Mouse (Mus musculus): ENCODE measurements around the gene Elmo1. TPM values are rescaled to one million over a fixed set of nuclear protein-coding genes. Genes with fewer than 3 reads are reported as not detected.
A peak's percentile ranks its signal among the peaks of the same experiment; 100 is the strongest.

Gene Elmo1
- polyA plus RNA-seq, 1 experiment from 2014 or later = 49.6 TPM

DNA sequence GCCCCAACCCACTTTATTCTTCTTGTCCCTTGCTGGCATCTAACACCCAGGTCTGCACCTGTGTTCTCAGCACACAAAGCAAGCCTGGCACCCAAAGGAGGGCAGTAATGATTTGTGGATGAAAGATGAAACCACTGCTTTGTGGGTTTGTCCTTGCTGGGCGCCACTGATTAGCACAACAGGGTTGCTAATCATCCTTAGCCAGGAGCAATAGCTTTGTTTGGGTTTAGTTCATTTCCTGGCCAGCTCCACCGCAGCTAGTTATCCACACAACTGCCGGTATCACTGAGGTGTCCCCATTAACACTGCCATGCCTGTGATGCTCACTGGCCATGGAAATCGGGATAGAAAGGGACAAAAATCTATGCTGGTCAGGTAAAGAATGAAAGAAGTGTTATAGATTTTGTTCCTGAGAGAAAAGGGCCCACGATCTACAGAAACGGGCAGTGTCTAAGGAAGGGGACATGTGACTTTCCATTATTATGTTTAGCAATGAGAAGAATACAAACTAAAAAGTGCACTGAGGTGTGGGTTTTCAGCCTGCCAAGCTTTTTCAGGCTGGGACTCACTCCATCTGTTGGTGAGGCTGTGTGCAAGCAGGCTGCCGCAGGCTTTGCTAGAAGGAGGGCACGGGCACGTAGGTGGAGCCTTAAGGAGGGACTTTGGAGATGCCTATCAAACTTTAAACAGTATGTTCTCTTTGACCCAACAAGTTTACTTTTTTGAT, 93.3 kb downstream of the Elmo1 start:
- Histone ChIP-seq H3K4me2 (ENCODE audit: low read length) (0 out of 2 replicates have a peak overlapping the region, but pooled peaks have one; percentile 5), H3K4me1 (ENCODE audit: control insufficient read depth, insufficient read depth, low read depth, low read length) (peaks cover 21% of the 10 kb centered on the region), H3K4me3 (ENCODE audit: low read length) (no peak overlapping the region), H3K27ac (ENCODE audit: low read depth, low read length) (peak overlapping the region; percentile 48), H3K9ac (ENCODE audit: low read depth, low read length) (peak overlapping the region; percentile 45), H3K27me3 (replicated peaks; ENCODE audit: control insufficient read depth, insufficient read depth, low read length) (no peaks in the 10 kb centered on the region), H3K36me3 (ENCODE audit: control insufficient read depth, insufficient read depth, low read length) (no peaks in the 10 kb centered on the region), H3K9me3 (ENCODE audit: control insufficient read depth, low read length) (no peaks in the 10 kb centered on the region)
- 7% methylated on average over 9 of the region's 9 CpGs for WGBS
- ATAC-seq = peak; percentile 84

DNA sequence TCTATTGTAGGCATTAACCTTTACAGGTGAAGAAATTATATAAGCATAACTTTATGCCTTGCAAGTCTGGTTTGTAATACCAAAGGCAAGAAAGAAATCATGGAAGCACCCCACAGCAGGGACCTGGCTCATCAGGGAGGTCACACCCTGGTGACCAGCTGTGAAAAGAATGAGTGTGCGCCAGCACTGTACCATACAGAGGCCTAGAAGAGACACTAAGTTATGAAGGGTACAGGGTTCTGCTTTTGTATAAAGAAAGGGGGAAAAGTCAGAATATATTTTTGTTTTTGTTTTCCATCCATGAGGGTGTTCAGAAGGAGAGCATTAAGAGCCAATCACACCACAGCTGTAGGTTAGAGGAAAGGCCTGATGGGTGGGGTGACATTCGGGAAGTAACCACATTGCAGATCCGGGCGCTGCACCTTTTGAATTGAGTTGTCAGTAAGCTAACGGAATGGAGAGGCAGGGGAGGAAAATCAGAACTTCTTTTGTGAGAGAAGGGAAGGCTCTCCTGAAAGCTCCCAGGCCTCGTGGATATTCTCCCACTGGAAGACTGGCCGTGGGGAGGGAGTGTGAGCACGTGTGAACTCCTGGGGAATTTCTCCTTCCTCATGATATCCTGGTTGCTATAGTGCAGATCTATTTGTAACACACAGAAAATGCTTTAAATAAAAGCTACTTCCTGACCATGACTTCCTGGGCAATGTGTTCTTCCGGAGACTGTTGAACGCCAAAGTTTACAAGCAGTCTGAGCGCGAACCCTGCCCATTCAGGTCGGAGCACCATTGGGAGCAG, 94.0 kb downstream of the Elmo1 start:
- H3K9me3 ChIP-seq (ENCODE audit: control insufficient read depth, low read length) = no peaks in the 10 kb centered on the region
- 70% methylated on average over 13 of the region's 13 CpGs for WGBS
- H3K27me3 ChIP-seq (replicated peaks; ENCODE audit: control insufficient read depth, insufficient read depth, low read length) = no peaks in the 10 kb centered on the region
- H3K27ac ChIP-seq (ENCODE audit: low read depth, low read length) = no peak overlapping the region
- no peak overlapping the region for H3K9ac ChIP-seq (ENCODE audit: low read depth, low read length)
- H3K36me3 ChIP-seq (ENCODE audit: control insufficient read depth, insufficient read depth, low read length) = no peaks in the 10 kb centered on the region
- ATAC-seq = 0 out of 2 replicates have a peak, but pooled peaks have one; percentile 22
- no peak overlapping the region for H3K4me3 ChIP-seq (ENCODE audit: low read length)
- H3K4me2 ChIP-seq (ENCODE audit: low read length) = no peak overlapping the region
- H3K4me1 ChIP-seq (ENCODE audit: control insufficient read depth, insufficient read depth, low read depth, low read length) = peaks cover 21% of the 10 kb centered on the region

DNA sequence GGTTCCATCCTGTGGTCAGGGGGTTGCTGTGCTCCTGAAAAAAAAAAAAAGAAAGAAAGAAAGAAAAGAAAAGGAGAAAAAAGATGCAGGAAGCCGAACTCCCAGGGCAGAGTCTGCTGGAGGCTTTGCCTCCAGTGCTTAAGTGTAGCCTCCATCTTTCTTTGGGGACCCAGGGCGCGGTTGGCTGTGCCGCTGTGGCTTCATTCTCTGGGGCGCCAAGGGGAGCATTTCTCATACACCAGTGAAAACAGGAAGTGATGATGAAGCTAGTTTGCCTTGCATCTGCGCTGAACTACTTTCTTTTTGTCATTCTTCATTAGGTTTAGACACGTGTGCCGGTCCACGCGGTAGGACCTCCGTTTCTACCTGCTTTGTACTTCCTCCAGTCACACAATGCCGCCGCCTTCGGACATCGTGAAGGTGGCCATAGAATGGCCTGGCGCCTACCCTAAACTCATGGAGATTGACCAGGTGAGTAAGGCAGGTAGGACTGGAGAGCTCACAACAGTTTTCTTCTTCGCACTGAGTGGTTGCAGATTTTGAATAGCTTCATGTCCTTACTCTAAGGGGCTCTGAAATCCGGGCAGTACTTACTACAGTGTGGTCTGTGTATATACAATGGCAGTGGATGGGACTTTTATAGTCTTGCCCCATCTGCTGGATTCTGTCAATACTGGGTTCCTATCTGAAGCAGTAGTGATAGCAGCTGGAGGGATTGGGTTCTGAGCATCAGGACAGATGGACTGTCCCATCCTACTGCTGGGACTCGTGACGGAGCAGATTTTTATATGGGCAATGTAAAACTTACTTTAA, 94.8 kb downstream of the Elmo1 start:
- Histone ChIP-seq H3K36me3 (ENCODE audit: control insufficient read depth, insufficient read depth, low read length) (no peaks in the 10 kb centered on the region), H3K4me3 (ENCODE audit: low read length) (no peak overlapping the region), H3K4me1 (ENCODE audit: control insufficient read depth, insufficient read depth, low read depth, low read length) (peaks cover 21% of the 10 kb centered on the region), H3K27me3 (replicated peaks; ENCODE audit: control insufficient read depth, insufficient read depth, low read length) (no peaks in the 10 kb centered on the region), H3K9me3 (ENCODE audit: control insufficient read depth, low read length) (no peaks in the 10 kb centered on the region), H3K4me2 (ENCODE audit: low read length) (no peak overlapping the region), H3K27ac (ENCODE audit: low read depth, low read length) (no peak overlapping the region), H3K9ac (ENCODE audit: low read depth, low read length) (no peak overlapping the region)
- ATAC-seq = no peak
- WGBS = 95% methylated on average over 20 of the region's 20 CpGs

DNA sequence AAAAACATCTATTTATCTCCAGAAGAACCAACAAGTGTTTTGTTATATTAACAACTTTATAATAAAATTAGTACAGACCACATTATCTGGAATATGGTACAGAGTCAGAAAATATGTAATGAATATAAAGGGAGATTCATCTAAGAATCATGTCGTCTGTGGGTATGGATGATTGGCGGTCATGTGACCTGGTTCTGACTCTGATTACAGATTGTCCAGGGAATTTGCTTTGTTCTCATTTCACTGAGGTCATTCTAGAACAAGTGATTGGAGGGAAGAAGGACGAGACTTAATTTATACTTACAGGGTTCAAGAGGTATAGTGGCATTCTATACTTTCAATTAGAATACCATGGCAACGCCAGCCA, 95.4 kb downstream of the Elmo1 start:
- H3K36me3 ChIP-seq (ENCODE audit: control insufficient read depth, insufficient read depth, low read length) = no peaks in the 10 kb centered on the region
- H3K27me3 ChIP-seq (replicated peaks; ENCODE audit: control insufficient read depth, insufficient read depth, low read length) = no peaks in the 10 kb centered on the region
- H3K9me3 ChIP-seq (ENCODE audit: control insufficient read depth, low read length) = no peaks in the 10 kb centered on the region
- WGBS = 74% methylated on average over 4 of the region's 4 CpGs
- no peak overlapping the region for H3K27ac ChIP-seq (ENCODE audit: low read depth, low read length)
- no peak overlapping the region for H3K4me2 ChIP-seq (ENCODE audit: low read length)
- H3K9ac ChIP-seq (ENCODE audit: low read depth, low read length) = no peak overlapping the region
- H3K4me1 ChIP-seq (ENCODE audit: control insufficient read depth, insufficient read depth, low read depth, low read length) = peaks cover 21% of the 10 kb centered on the region
- no peak overlapping the region for H3K4me3 ChIP-seq (ENCODE audit: low read length)
- no peak for ATAC-seq

DNA sequence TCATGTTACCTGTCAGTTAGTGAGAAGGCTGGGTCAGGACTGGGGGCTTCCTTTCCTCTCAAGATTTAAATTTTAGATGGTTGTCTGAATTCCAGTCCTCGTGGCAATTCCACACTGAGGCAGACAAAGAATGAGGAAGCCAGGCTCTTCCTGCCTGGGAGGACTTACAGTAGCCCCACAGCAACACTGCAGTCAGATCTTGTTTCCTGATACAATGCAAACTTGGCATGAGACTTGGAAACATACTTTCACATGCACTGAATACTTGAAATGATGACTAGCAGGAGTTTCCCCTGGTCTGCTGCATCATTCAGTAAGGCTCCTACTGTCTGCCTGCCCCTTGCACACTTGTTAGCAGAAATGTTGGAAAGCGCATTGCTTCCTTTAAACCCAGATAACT, 97.3 kb downstream of the Elmo1 start:
- H3K27ac ChIP-seq (ENCODE audit: low read depth, low read length) = no peak overlapping the region
- no peak overlapping the region for H3K4me3 ChIP-seq (ENCODE audit: low read length)
- H3K4me2 ChIP-seq (ENCODE audit: low read length) = no peak overlapping the region
- ATAC-seq = no peak
- no peaks in the 10 kb centered on the region for H3K9me3 ChIP-seq (ENCODE audit: control insufficient read depth, low read length)
- peaks cover 13% of the 10 kb centered on the region for H3K4me1 ChIP-seq (ENCODE audit: control insufficient read depth, insufficient read depth, low read depth, low read length)
- H3K36me3 ChIP-seq (ENCODE audit: control insufficient read depth, insufficient read depth, low read length) = no peaks in the 10 kb centered on the region
- H3K9ac ChIP-seq (ENCODE audit: low read depth, low read length) = no peak overlapping the region
- no peaks in the 10 kb centered on the region for H3K27me3 ChIP-seq (replicated peaks; ENCODE audit: control insufficient read depth, insufficient read depth, low read length)
- WGBS = 82% methylated on average over 2 of the region's 2 CpGs

DNA sequence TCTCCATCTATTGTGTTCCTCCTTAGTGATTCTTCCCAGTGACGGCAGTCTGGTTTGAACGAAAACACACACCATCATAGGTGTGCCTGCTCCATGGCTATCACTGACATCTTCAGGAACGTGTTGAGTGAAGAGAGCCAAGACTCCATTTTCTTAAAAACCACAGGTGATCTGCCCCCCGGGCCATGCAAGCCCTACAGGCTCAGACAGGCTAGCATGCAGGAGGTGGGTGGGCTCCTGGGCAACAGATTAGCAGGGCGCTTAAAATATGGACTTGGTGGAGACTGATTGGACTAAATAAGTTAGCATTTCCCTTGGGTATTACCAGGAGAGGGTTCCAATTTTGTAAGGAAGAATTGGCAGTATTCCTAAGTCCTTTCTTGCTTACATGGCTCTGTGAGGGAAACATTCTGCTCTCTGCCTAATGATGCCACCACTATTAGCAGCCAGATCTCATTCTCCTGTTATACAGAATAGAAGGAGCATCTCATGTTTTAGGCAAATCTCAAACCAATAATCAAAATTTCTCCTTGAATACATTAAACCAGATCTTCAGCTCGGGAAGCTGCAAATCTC, 101.7 kb downstream of the Elmo1 start:
- peak; percentile 52; the same call in 1 of the 2 replicates for ATAC-seq
- no peaks in the 10 kb centered on the region for H3K4me1 ChIP-seq (ENCODE audit: control insufficient read depth, insufficient read depth, low read depth, low read length)
- H3K27ac ChIP-seq (ENCODE audit: low read depth, low read length) = no peak overlapping the region
- no peak overlapping the region for H3K4me3 ChIP-seq (ENCODE audit: low read length)
- no peak overlapping the region for H3K9ac ChIP-seq (ENCODE audit: low read depth, low read length)
- H3K27me3 ChIP-seq (replicated peaks; ENCODE audit: control insufficient read depth, insufficient read depth, low read length) = no peaks in the 10 kb centered on the region
- no peaks in the 10 kb centered on the region for H3K9me3 ChIP-seq (ENCODE audit: control insufficient read depth, low read length)
- H3K4me2 ChIP-seq (ENCODE audit: low read length) = no peak overlapping the region
- no peaks in the 10 kb centered on the region for H3K36me3 ChIP-seq (ENCODE audit: control insufficient read depth, insufficient read depth, low read length)
- WGBS = 69% methylated on average over 6 of the region's 6 CpGs

DNA sequence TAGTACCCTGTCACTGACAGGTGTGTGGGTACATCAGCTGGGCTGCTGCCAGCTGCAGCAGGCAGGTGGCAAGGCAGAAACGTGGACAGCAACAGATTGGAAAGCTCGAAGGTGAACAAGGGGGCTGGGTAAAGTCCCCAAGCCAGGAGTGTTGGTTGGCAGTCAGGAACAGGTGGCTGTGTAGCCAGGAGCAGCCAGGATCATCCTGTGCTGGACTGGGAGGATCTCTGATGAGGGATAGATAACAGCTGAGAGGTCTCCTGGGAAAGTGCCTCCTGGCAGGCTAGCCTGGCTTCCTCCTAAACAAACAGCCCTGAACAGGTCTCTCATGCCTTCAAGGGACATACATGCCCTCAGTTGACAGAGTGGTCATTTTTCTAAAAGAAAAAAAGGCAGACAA, 110.2 kb downstream of the Elmo1 start:
- Histone ChIP-seq H3K27me3 (replicated peaks; ENCODE audit: control insufficient read depth, insufficient read depth, low read length) (no peaks in the 10 kb centered on the region), H3K27ac (ENCODE audit: low read depth, low read length) (no peak overlapping the region), H3K4me3 (ENCODE audit: low read length) (no peak overlapping the region), H3K4me2 (ENCODE audit: low read length) (no peak overlapping the region), H3K36me3 (ENCODE audit: control insufficient read depth, insufficient read depth, low read length) (no peaks in the 10 kb centered on the region), H3K9me3 (ENCODE audit: control insufficient read depth, low read length) (no peaks in the 10 kb centered on the region), H3K9ac (ENCODE audit: low read depth, low read length) (no peak overlapping the region), H3K4me1 (ENCODE audit: control insufficient read depth, insufficient read depth, low read depth, low read length) (no peaks in the 10 kb centered on the region)
- 0 out of 2 replicates have a peak, but pooled peaks have one; percentile 24 for ATAC-seq
- WGBS = 57% methylated on average over 2 of the region's 2 CpGs

DNA sequence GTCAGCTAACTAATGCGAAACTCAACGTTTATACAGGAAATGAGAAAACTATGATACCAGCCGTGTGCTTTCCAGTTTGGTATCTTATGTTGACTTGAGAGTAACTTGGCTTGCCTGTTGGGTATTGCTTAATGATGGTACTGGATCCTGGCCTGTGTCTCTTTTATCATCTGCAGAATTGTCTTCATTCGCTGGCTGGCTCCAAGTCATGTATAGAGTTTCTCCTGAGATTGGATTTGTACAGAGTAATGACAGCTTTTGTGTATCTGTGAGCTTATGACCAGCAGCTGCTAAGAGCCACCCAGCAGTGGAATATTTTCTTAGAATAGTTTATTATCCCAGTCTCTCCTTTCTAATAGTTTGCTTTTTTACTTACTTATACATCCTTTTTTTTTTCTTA, 112.2 kb downstream of the Elmo1 start:
- H3K4me1 ChIP-seq (ENCODE audit: control insufficient read depth, insufficient read depth, low read depth, low read length) = no peaks in the 10 kb centered on the region
- no peaks in the 10 kb centered on the region for H3K36me3 ChIP-seq (ENCODE audit: control insufficient read depth, insufficient read depth, low read length)
- H3K4me3 ChIP-seq (ENCODE audit: low read length) = no peak overlapping the region
- ATAC-seq = no peak
- no peak overlapping the region for H3K4me2 ChIP-seq (ENCODE audit: low read length)
- no peaks in the 10 kb centered on the region for H3K27me3 ChIP-seq (replicated peaks; ENCODE audit: control insufficient read depth, insufficient read depth, low read length)
- 94% methylated on average over 4 of the region's 4 CpGs for WGBS
- no peak overlapping the region for H3K27ac ChIP-seq (ENCODE audit: low read depth, low read length)
- H3K9me3 ChIP-seq (ENCODE audit: control insufficient read depth, low read length) = no peaks in the 10 kb centered on the region
- no peak overlapping the region for H3K9ac ChIP-seq (ENCODE audit: low read depth, low read length)

Measured in hindbrain, embryonic 16.5 days (tissue).